Mouse (Mus musculus) limb, embryonic 12.5 days (tissue): Measurements from ENCODE around the gene Cpne5. TPM values are rescaled to one million over a fixed set of nuclear protein-coding genes. Genes with fewer than 3 reads are reported as not detected.
"Not testable (repeated sequence)": the region's sequence is repeated elsewhere in the genome, so short reads cannot be mapped to it uniquely, and the experiment has no call there.

ENCODE experiments used
- ATAC-seq: fragments of 200-750 bp; cut with Nextera tagmentation; 2 replicates; pipeline ENCODE4 v1.8.0; 2017; ENCODE audit warnings: low read depth, moderate TSS enrichment; ENCODE audit not compliant: insufficient number of reproducible peaks, insufficient read depth, low FRiP score, low TSS enrichment
- H3K27ac ChIP-seq: fragments of 300-500 bp; sonication (generic); 2 replicates; pipeline ENCODE4 v1.5.1; 2016; ENCODE audit warnings: mild to moderate bottlenecking, moderate library complexity
- H3K27me3 ChIP-seq: fragments of 300-500 bp; sonication (generic); 2 replicates; pipeline ENCODE4 v1.6.1; 2016; ENCODE audit warnings: mild to moderate bottlenecking, moderate library complexity
- H3K36me3 ChIP-seq: fragments of 300-500 bp; sonication (generic); 2 replicates; pipeline ENCODE4 v1.6.1; 2016; ENCODE audit warnings: mild to moderate bottlenecking, moderate library complexity
- H3K4me1 ChIP-seq: fragments of 300-500 bp; sonication (generic); replicated peaks from 2 replicates; pipeline ENCODE4 v1.6.1; 2016
- H3K4me2 ChIP-seq: fragments of 300-500 bp; sonication (generic); 2 replicates; pipeline ENCODE4 v1.6.1; 2016; ENCODE audit warnings: mild to moderate bottlenecking, moderate library complexity
- H3K4me3 ChIP-seq: fragments of 300-500 bp; sonication (generic); replicated peaks from 2 replicates; pipeline ENCODE4 v1.5.1; 2016; ENCODE audit warnings: mild to moderate bottlenecking
- H3K9ac ChIP-seq: fragments of 300-500 bp; sonication (generic); replicated peaks from 2 replicates; pipeline ENCODE4 v1.6.1; 2016; ENCODE audit warnings: mild to moderate bottlenecking, moderate library complexity
- H3K9me3 ChIP-seq: fragments of 300-500 bp; sonication (generic); 2 replicates; pipeline ENCODE4 v1.6.1; 2016; ENCODE audit warnings: mild to moderate bottlenecking, moderate library complexity
- WGBS: fragments of 180-500 bp; shearing (Covaris S2); methylation state at CpG from one replicate; pipeline ENCODE4 v1.1.7; 2016; 5-methylcytosine and 5-hydroxymethylcytosine counted together
- polyA plus RNA-seq: library from polyadenylated mRNA; unstranded; fragments of >200 nt; fragmentation: Nextera tagmentation; extraction: Ambion mirVana; gene quantifications from 2 replicates; pipeline ENCODE4 v1.2.1, GENCODE M21; 2016

Cpne5 gene
- polyA plus RNA-seq, 1 experiment from 2014 or later = 6.4 TPM

- Histone ChIP-seq H3K36me3 (no peaks in the 10 kb centered on the region), H3K27me3 (no peaks in the 10 kb centered on the region), H3K9me3 (no peaks in the 10 kb centered on the region), H3K27ac (no peak overlapping the region), H3K4me3 (no peak overlapping the region), H3K4me1 (peaks cover 11% of the 10 kb centered on the region), H3K4me2 (no peak overlapping the region), H3K9ac (no peak overlapping the region)
- no peak for ATAC-seq
- 69% methylated on average over 5 of the region's 5 CpGs for WGBS
Observed at GRCm38 (mm10) chr17:29129341-29129740, 108.6 kb downstream of the Cpne5 start.

GRCm38 (mm10) chr17:29126561-29126960, 111.4 kb downstream of the Cpne5 start:
- no peak overlapping the region for H3K4me2 ChIP-seq
- H3K9me3 ChIP-seq = no peaks in the 10 kb centered on the region
- no peak overlapping the region for H3K9ac ChIP-seq
- H3K4me1 ChIP-seq = peaks cover 4% of the 10 kb centered on the region; the same call in 1 of the 2 replicates
- no peaks in the 10 kb centered on the region for H3K36me3 ChIP-seq
- ATAC-seq = no peak
- WGBS = 89% methylated on average over 3 of the region's 3 CpGs
- H3K27me3 ChIP-seq = no peaks in the 10 kb centered on the region
- no peak overlapping the region for H3K4me3 ChIP-seq
- H3K27ac ChIP-seq = no peak overlapping the region

- H3K4me3 ChIP-seq = no peak overlapping the region
- WGBS = 57% methylated on average over 6 of the region's 6 CpGs
- no peak for ATAC-seq
Observed at GRCm38 (mm10) chr17:29123578-29124174, 114.3 kb downstream of the Cpne5 start.

GRCm38 (mm10) chr17:29122817-29123216, 115.2 kb downstream of the Cpne5 start:
- no peaks in the 10 kb centered on the region for H3K36me3 ChIP-seq
- peaks cover 5% of the 10 kb centered on the region; the same call in 1 of the 2 replicates for H3K27me3 ChIP-seq
- H3K4me1 ChIP-seq = peaks cover 4% of the 10 kb centered on the region
- H3K9me3 ChIP-seq = no peaks in the 10 kb centered on the region
- no peak overlapping the region for H3K27ac ChIP-seq
- H3K4me3 ChIP-seq = no peak overlapping the region
- H3K9ac ChIP-seq = no peak overlapping the region
- no peak for ATAC-seq
- WGBS = 80% methylated on average over 6 of the region's 6 CpGs
- no peak overlapping the region for H3K4me2 ChIP-seq

More at GRCm38 (mm10) chr17:29123578-29124174, 114.3 kb downstream of the Cpne5 start:
- Histone ChIP-seq H3K4me1 (no peaks in the 10 kb centered on the region; the same call in 1 of the 2 replicates), H3K27me3 (peaks cover 5% of the 10 kb centered on the region; the same call in 1 of the 2 replicates), H3K4me2 (no peak overlapping the region), H3K36me3 (no peaks in the 10 kb centered on the region), H3K9me3 (no peaks in the 10 kb centered on the region), H3K9ac (no peak overlapping the region), H3K27ac (no peak overlapping the region)

GRCm38 (mm10) chr17:29120666-29121065, 117.3 kb downstream of the Cpne5 start:
- peaks cover 5% of the 10 kb centered on the region; the same call in 1 of the 2 replicates for H3K27me3 ChIP-seq
- H3K9ac ChIP-seq = no peak overlapping the region
- H3K36me3 ChIP-seq = no peaks in the 10 kb centered on the region
- no peak overlapping the region for H3K27ac ChIP-seq
- ATAC-seq = no peak
- no peaks in the 10 kb centered on the region for H3K9me3 ChIP-seq
- H3K4me2 ChIP-seq = no peak overlapping the region
- 67% methylated on average over 12 of the region's 12 CpGs for WGBS
- no peak overlapping the region for H3K4me3 ChIP-seq
- peaks cover 4% of the 10 kb centered on the region for H3K4me1 ChIP-seq

- WGBS = 18% methylated on average over 5 of the region's 5 CpGs
- Histone ChIP-seq H3K27me3 (peaks cover 5% of the 10 kb centered on the region; the same call in 1 of the 2 replicates), H3K4me3 (no peak overlapping the region), H3K9ac (no peak overlapping the region), H3K9me3 (no peaks in the 10 kb centered on the region), H3K36me3 (no peaks in the 10 kb centered on the region), H3K27ac (no peak overlapping the region), H3K4me2 (no peak overlapping the region), H3K4me1 (peaks cover 4% of the 10 kb centered on the region)
- ATAC-seq = peak; percentile 73; the same call in 1 of the 2 replicates
Observed at GRCm38 (mm10) chr17:29118057-29118456, 119.9 kb downstream of the Cpne5 start.

- WGBS = 84% methylated on average over 8 of the region's 8 CpGs
- no peaks in the 10 kb centered on the region for H3K9me3 ChIP-seq
- no peak overlapping the region for H3K4me3 ChIP-seq
- H3K4me2 ChIP-seq = no peak overlapping the region
- H3K9ac ChIP-seq = no peak overlapping the region
- H3K27ac ChIP-seq = no peak overlapping the region
- peaks cover 4% of the 10 kb centered on the region for H3K4me1 ChIP-seq
- H3K27me3 ChIP-seq = peaks cover 5% of the 10 kb centered on the region; the same call in 1 of the 2 replicates
- H3K36me3 ChIP-seq = no peaks in the 10 kb centered on the region
- no peak for ATAC-seq
Observed at GRCm38 (mm10) chr17:29117006-29117648, 120.8 kb downstream of the Cpne5 start.

- 72% methylated on average over 12 of the region's 12 CpGs for WGBS
Observed at GRCm38 (mm10) chr17:29116023-29116422, 121.9 kb downstream of the Cpne5 start.

GRCm38 (mm10) chr17:29113591-29114352, 124.2 kb downstream of the Cpne5 start, which contains the start of gene Rab44:
Gene Rab44, plus strand, starts transcription at chr17:29114145.
- H3K27ac ChIP-seq = no peak within 1 kb of the TSS
- WGBS = 93% methylated on average over 13 of the region's 13 CpGs
- H3K4me1 ChIP-seq = peaks cover 4% of the 10 kb centered on the region
- no peaks in the 10 kb centered on the region for H3K9me3 ChIP-seq
- H3K4me2 ChIP-seq = no peak within 1 kb of the TSS
- H3K27me3 ChIP-seq = no peaks in the 10 kb centered on the region
- no peak within 1 kb of the TSS for H3K4me3 ChIP-seq
- H3K36me3 ChIP-seq = no peaks in the 10 kb centered on the region
- no peak for ATAC-seq
- no peak within 1 kb of the TSS for H3K9ac ChIP-seq

More at GRCm38 (mm10) chr17:29116023-29116422, 121.9 kb downstream of the Cpne5 start:
- Histone ChIP-seq H3K4me3 (no peak overlapping the region), H3K4me1 (peaks cover 4% of the 10 kb centered on the region), H3K36me3 (no peaks in the 10 kb centered on the region), H3K9ac (no peak overlapping the region), H3K27me3 (peaks cover 5% of the 10 kb centered on the region; the same call in 1 of the 2 replicates), H3K9me3 (no peaks in the 10 kb centered on the region), H3K27ac (no peak overlapping the region), H3K4me2 (no peak overlapping the region)
- no peak for ATAC-seq

- Histone ChIP-seq H3K9me3 (no peaks in the 10 kb centered on the region), H3K4me1 (no peaks in the 10 kb centered on the region), H3K36me3 (no peaks in the 10 kb centered on the region), H3K27ac (no peak overlapping the region), H3K9ac (no peak overlapping the region), H3K4me2 (no peak overlapping the region), H3K27me3 (no peaks in the 10 kb centered on the region), H3K4me3 (no peak overlapping the region)
- ATAC-seq = no peak
- 85% methylated on average over 5 of the region's 5 CpGs for WGBS
Observed at GRCm38 (mm10) chr17:29111332-29111731, 126.6 kb downstream of the Cpne5 start.

GRCm38 (mm10) chr17:29110356-29110755, 127.6 kb downstream of the Cpne5 start:
- not testable (repeated sequence) for H3K9me3 ChIP-seq, H3K4me3 ChIP-seq, H3K9ac ChIP-seq, ATAC-seq, H3K4me1 ChIP-seq, H3K4me2 ChIP-seq, H3K36me3 ChIP-seq, H3K27me3 ChIP-seq, H3K27ac ChIP-seq
- WGBS = 86% methylated on average over 6 of the region's 6 CpGs
